Mouse (Mus musculus): Measurements from ENCODE around the gene Msx2.

Gene Msx2

GRCm38 (mm10) chr13:53472614-53473124, at the start of gene Msx2:
Msx2 (minus strand) TSS chr13:53473074.
- DNase-seq, result peak; percentile 16

GRCm38 (mm10) chr13:53521468-53521867, 48.6 kb upstream of the Msx2 start:
- DNase-seq, result no peak

GRCm38 (mm10) chr13:53520343-53520937, 47.6 kb upstream of the Msx2 start:
- no peak for DNase-seq

DNA sequence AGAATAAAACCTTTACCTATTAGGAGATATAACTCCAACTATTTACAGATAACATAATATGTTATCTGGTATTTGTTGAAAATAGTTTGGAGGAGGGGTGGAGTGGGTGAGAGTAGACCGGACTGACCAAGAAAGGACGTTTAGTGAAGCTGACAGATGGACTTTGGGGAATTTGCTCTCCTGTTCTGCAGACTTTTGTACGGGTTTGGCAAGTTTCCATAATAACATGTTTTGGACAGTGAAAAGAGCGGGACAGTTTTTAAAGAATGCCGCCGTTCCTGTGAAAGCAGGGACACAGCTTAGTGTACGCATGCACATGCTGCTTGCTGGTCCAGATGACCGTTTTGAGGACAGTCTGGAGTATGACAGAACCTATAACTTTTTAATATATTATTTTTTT, 46.9 kb upstream of the Msx2 start:
- DNase-seq, result no peak

GRCm38 (mm10) chr13:53518306-53518705, 45.4 kb upstream of the Msx2 start:
- no peak for DNase-seq

DNA sequence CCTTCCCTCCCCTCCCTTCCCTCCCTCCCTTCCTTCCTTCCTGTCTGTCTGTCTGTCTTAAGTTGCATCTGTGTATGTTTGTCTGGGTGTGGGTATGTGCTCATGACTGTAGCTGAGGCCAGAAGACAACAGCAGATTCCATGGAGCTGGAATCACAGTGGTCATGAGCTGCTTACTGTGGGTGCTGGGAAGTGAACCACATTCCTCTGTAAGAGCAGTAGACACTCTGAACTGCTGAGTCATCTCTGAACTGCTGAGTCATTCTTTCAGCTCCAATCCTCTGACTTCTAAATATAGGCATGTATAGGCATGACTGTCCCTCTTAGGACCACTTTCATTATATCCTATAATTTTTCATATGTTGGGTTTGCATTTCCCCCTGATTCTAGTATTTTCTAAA, 41.7 kb upstream of the Msx2 start:
- no peak for DNase-seq

- no peak for DNase-seq
These were observed 38.5 kb upstream of the Msx2 start for GRCm38 (mm10) chr13:53511366-53511765.

DNA sequence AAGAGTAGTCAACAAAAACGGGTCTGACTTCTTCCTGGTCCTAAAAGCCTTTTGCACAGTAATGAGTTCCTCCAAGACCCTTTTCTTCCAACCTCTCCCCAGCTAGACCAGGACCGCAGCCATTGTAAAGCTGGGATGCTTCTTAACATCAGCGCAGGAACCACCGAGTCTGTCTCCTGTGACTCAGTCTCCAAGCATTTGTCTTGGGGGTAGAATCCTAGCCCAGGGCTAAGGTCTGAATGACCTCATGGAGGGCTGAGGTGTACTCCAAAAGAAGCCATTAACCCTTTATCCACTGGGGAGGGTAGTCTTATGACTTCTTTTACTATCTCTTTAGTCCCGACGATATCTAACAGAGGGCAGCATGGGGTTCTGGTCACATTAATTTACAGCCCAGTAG, 29.5 kb upstream of the Msx2 start:
- DNase-seq, result no peak

DNA sequence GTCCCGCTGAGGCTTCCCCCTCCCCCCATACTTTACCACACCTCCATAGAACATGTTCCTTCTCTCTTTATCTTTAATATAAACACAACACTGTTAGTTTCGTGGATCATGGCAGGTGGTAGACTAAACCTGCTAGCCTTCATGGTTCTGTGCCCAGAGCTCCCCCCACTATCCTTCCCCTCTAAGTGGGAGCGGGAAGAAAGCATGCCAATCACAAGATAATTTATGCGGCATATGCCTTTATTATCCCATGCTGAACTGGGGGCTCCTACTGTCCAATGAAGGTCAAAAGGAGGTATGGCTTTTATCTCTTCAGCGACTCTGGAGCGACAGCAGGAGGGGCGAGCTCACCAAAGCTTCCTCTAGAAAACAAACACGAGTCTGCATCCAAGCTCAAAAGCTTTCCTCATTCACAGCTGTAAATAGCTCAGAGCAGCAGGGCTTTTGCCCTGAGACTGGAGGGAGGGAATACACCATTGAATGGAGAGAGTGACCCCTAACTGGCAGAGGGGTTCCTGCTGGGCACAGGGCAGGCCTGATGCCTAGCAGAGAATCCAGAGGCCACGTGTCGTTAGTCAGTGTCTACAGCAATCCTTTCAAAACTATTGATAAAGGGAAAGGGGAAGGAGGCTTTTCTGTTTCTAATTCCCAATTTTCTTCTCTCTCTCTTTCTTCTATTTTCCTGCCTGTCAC, 28.8 kb upstream of the Msx2 start:
- no peak for DNase-seq

DNA sequence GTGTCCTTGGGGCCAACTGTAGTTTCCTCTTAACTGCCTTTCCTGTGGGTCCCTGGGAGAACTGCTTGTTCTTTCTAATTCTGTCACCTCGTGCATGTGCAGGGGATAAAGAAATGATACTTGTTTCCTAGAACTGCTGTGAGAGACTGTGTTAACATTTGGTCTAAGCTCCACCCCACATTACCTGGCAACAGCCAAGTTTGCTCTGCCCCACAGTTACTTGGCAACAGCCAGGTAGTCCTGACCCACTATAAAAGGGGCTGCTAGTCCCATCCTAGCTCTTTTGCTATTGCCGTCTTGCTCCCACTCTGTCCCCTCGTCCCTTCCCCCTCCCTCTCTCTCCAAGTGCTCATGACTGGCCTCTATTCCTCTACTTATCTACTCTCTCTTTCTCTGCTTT, 28.2 kb upstream of the Msx2 start:
- no peak for DNase-seq

- DNase-seq, result no peak
These were observed 13.6 kb upstream of the Msx2 start for GRCm38 (mm10) chr13:53486512-53486911.

DNA sequence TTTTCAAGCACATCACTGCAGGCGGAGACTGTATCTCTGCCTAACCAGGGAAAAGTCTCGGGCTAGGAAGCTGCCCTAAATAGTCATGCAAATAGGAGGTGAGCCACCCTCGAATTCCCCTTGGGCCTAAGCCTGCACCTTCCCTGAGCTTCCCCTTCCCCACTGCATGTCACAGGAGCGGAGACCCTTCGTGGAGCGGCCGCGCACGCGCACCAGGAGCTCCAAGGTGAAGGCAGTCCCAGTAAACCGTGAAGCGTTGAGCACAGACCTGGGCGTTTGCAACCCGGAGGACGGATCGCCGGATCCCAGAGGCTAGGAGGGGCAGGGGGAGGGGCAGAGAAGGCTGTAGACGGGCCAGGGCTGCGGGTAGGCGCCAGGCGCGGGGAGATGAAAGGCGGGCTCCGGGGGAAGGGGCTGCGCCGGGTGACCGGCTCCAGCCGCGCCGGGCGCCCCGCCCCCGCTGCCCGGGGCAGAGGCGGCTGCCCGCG, 2.9 kb upstream of the Msx2 start:
- DNase-seq, result peak; percentile 4

DNA sequence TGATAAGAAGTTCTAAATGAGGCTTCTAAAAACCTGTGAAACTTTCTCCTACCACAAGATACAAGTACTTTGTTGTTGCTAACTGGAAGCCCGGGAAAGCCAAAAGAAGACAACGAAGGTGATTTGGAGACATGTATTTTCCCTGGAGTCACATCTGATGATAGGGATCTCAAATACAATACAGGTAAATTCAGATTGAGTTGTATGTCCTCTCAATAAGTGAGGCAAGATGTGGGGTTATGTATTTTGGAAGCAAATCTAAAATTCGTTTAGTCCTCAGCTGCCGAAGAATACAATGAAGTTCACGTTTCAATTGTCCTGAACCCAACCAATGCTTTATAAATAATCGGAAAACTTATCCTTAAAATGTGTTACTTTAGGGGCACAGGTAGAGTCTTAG, 1.6 kb upstream of the Msx2 start:
- no peak for DNase-seq

DNA sequence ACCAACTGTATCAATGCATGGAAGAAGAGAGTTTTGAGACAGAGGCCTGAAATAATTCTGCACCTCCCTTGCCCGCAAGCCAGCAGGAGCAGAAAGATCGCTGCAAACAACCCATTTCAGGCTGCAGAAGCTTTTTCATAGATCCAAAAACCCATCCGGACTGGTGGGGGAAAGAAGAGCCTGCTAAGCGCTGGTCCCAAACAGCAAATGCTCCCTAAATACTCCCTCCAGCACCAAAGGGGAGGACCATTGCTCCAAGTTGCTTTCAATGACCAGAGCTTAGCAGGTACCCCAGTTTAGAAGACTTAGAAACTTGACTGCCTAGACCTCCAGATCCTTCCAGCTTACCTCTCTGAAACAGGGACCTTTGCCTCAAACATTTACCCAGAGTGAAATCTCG, 1.1 kb upstream of the Msx2 start:
- no peak for DNase-seq

GRCm38 (mm10) chr13:53473291-53473690, 417 bp upstream of the Msx2 start:
- DNase-seq, result no peak

DNA sequence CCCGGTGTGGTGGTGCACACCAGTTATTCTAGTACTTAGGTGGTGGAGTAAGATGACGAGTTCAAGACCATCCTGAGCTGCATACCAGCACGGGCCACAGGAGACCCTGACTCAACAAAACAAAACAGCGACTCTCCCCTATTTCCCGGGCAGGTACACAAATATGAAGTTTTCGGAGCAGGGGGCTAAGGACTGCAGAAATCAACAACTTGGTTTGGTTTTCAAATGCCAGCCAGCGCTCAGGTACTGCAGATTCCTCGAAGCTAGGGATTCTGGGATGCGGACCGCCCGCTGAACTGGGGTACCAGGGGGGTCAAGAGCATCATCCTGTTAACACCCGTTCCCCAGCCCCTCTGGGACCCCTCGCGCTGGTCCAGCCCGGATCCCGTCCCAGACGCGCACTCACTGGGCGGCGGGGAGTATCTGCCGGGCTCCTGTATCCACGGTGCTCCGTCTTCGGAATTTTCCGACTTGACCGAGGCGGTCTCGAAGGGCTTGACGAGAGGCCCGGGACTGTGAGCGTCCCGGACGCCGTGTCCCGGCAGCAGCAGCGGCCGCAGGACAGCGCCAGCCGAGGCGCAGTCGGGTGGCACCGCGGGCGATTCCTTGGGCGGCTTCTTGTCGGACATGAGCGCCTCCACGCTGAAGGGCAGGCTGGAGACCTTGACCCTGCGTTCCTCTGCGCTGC, 804 bp downstream of the Msx2 start:
- DNase-seq, result no peak

- no peak for DNase-seq
These were observed 1.5 kb downstream of the Msx2 start for GRCm38 (mm10) chr13:53471411-53471810.

DNA sequence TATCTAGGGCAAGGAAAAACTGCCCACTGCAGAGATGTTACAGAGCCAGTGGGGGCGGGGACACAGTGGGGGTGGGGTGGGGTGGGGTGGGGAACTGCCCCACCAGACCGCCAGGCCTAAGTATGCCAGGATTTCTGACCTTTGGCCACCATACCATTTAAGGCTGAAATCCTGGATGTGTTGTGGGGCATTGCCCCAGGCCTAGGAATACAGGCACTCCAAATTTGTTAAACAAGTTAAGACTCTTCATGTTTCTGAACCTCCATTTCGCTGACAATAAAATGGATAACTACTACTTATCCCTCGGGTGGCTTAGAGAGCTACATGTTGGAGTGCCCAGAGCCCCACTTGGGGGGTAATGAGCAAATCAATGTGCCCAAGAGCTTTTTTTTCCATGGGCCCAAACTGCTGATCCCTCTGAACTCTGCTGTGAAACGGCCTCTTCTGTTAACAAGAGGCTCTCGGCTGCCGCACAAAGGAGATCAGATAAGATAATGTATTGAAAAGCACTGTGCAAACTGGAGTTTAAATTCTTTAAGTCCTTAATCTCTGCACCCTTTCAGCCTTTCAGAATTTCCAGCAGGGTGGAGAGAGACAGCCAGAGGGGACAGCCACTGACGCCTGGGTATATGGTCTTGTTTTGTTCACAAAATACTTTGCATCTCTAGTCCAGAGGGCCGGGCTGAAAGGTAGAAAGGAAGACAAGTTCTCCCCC, 2.3 kb downstream of the Msx2 start:
- no peak for DNase-seq

- DNase-seq, result no peak
These were observed 3.1 kb downstream of the Msx2 start for GRCm38 (mm10) chr13:53469756-53470155.

- DNase-seq, result no peak
These were observed 4.7 kb downstream of the Msx2 start for GRCm38 (mm10) chr13:53468171-53468570.

- DNase-seq, result no peak
These were observed 6.5 kb downstream of the Msx2 start for GRCm38 (mm10) chr13:53466189-53466866.

DNA sequence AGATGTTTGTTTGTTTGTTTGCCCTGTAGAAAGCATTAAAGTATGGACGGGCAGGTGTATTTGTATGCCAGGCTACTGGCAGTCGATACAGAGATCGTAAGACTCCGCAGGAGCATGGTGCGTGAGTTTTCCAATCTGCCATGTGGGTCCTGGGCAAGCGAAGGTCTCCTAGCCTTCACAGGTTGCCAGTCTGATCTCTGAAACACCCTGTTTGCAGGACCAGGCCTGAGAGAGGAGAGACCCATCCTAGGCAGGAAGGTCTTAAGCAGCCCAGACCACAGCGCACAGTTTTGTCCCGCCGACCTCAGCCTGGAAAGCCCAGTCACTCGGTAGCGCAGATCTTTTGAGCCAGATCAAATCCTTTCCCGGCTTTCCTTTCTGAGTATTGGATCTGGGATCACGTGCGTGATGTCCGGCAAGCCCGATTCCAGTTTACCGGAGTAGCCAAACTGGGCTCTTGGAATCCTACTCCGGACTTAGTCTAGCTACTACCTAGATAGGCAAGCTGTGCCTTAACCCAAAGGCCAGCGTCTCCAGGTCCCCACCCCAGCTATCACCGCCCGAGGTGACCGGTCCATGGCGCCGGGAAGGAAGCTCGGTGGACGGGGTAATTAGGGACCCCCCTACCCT, 7.6 kb downstream of the Msx2 start:
- no peak for DNase-seq

Measured in lung, postnatal 36 days (tissue).